Mouse (Mus musculus) bone marrow macrophage, adult 2 months (primary cell): ENCODE measurements around the gene Sec23ip. TPM values are rescaled to one million over a fixed set of nuclear protein-coding genes. Genes with fewer than 3 reads are reported as not detected.

Experiments used
- H3K27ac ChIP-seq: 2 replicates; pipeline ENCODE4 v1.5.1; 2012; ENCODE audit warnings: low read depth, low read length; ENCODE audit not compliant: insufficient read depth
- H3K4me1 ChIP-seq: 2 replicates; pipeline ENCODE4 v1.6.1; 2012; ENCODE audit warnings: low read length; ENCODE audit not compliant: control insufficient read depth, insufficient read depth
- H3K4me3 ChIP-seq: 2 replicates; pipeline ENCODE4 v1.5.1; 2012; ENCODE audit warnings: mild to moderate bottlenecking, low read length, moderate library complexity; ENCODE audit not compliant: insufficient read depth
- CTCF ChIP-seq: IDR thresholded peaks from 2 replicates; pipeline ENCODE4 v1.5.1; 2012; ENCODE audit warnings: low read depth, mild to moderate bottlenecking, low read length, moderate library complexity
- POLR2A ChIP-seq: IDR thresholded peaks from 2 replicates; pipeline ENCODE4 v1.6.1; 2012; ENCODE audit warnings: mild to moderate bottlenecking, low read depth, low read length, borderline replicate concordance
- polyA plus RNA-seq: library from polyadenylated mRNA; stranded (reverse); fragments of >200 nt; gene quantifications from 2 replicates; pipeline ENCODE4 v1.2.4, GENCODE M21; 2012; ENCODE audit not compliant: missing spikeins, insufficient read depth, insufficient read length

Sec23ip gene
- polyA plus RNA-seq, 1 experiment, result 22.0 TPM

GRCm38 (mm10) chr7:128739116-128739461 is 5.7 kb upstream of the Sec23ip start:
- peak overlapping the region; percentile 96 for H3K4me3 ChIP-seq
- H3K4me1 ChIP-seq, result peaks cover 18% of the 10 kb centered on the region
- TF ChIP-seq CTCF, result no peak
- TF ChIP-seq POLR2A, result no peak
- peak overlapping the region; percentile 87 for H3K27ac ChIP-seq

DNA sequence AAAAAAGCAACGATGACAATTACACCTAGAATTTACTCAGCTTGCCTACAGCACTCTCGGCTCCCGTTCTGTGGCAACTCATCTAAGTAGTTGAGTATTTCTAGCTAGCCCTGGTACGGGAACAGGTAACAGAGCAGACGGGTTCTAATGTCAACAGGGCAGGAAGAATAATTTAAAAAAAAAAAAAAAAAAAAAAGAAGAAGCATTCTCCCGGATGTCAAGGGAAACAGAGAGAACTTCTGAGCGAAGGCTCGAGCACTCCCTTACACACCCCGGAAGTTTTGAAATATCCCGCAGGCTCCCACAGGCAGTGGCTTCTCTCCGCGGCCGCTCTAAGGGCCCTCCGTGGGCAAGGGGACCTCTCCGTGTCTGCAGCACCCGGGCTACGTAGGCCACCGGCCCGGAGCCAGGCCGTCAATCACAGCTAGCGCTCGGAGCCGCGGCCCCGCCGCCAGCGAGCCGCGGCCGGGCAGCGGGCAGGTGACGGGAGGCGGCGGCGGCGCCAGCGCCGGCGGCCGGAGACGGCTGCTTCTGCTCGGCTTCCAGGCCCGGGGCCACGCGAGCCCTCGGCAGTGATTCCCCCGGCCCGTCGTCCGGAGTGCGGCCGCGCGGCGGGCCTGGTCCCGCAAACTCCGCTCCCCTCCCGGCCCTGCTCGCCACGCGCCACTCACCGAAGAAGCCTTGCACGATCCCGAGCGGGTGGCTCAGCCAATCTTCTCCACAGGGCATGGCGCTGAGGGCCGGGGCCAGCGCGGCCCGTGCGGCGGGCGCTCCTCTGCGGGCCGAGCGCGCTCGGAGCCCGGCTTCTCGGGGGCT is 5.1 kb upstream of the Sec23ip start:
- peaks cover 20% of the 10 kb centered on the region for H3K4me1 ChIP-seq
- peak overlapping the region; percentile 96 for H3K4me3 ChIP-seq
- TF ChIP-seq CTCF (no peak), POLR2A (no peak)
- peak overlapping the region; percentile 87 for H3K27ac ChIP-seq

- H3K4me3 ChIP-seq, result peak within 1 kb of the TSS; percentile 96
- peak within 1 kb of the TSS; percentile 87 for H3K27ac ChIP-seq
- TF ChIP-seq POLR2A, result no peak
- no peak for TF ChIP-seq CTCF
- peaks cover 20% of the 10 kb centered on the region for H3K4me1 ChIP-seq
These were observed 4.4 kb upstream of the Sec23ip start, which contains the start of gene Mcmbp for GRCm38 (mm10) chr7:128740334-128740733. TSS of gene Mcmbp (minus strand) at chr7:128740495.

- H3K27ac ChIP-seq, result peak overlapping the region; percentile 73
These were observed 845 bp upstream of the Sec23ip start for GRCm38 (mm10) chr7:128743898-128744297.

GRCm38 (mm10) chr7:128746151-128746550 is 1.4 kb downstream of the Sec23ip start:
- Histone ChIP-seq H3K27ac (no peak overlapping the region), H3K4me1 (peaks cover 26% of the 10 kb centered on the region), H3K4me3 (peak overlapping the region; percentile 78)
- TF ChIP-seq CTCF (no peak), POLR2A (no peak)

More at GRCm38 (mm10) chr7:128743898-128744297, 845 bp upstream of the Sec23ip start:
- Histone ChIP-seq H3K4me1 (peaks cover 26% of the 10 kb centered on the region), H3K4me3 (peak overlapping the region; percentile 78)
- TF ChIP-seq CTCF (no peak), POLR2A (no peak)

DNA sequence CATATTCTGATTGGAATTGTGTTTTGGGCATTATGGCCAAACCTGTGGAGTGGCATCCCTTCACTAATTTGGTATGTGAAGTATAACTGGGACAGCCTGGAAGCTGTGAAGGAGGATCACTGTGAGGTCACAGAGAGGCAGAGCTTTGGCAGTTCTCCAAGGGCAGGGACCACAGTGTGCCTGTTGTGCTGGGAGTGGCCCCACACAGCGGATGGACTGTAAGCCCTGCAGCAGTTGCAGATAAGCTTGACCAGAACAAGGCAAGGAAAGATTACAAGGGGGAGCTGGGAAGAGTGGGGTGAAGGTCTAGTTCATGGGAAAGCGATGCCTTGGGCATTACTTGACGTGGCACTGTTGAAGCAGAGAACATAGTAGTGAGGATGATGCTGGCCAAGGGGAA is 4.0 kb downstream of the Sec23ip start:
- TF ChIP-seq CTCF (no peak), POLR2A (no peak)
- Histone ChIP-seq H3K27ac (no peak overlapping the region), H3K4me3 (no peak overlapping the region), H3K4me1 (peaks cover 23% of the 10 kb centered on the region)

DNA sequence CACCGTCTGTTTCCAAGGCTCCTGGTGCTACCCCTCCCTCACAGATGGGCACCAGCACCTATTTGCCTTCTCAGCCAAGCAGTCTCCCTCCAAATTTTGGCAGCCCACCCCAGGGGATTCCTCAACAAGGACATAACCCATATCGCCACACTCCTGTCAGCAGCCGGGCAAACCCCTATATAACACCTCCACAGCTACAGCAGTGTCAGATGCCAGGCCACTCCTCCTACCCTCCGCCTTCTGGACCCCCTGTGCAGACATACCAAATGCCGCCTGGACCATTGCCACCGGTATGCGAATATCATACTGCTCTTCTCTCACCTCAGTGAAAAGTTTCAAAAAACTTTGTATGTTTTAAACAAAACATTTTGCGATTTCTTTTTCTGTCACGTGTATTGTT is 5.6 kb downstream of the Sec23ip start:
- Histone ChIP-seq H3K27ac (no peak overlapping the region), H3K4me3 (no peak overlapping the region), H3K4me1 (peaks cover 19% of the 10 kb centered on the region)
- TF ChIP-seq CTCF (no peak), POLR2A (no peak)

GRCm38 (mm10) chr7:128752012-128752411 is 7.3 kb downstream of the Sec23ip start:
- Histone ChIP-seq H3K27ac (no peak overlapping the region), H3K4me3 (no peak overlapping the region), H3K4me1 (peaks cover 13% of the 10 kb centered on the region)
- TF ChIP-seq POLR2A (no peak), CTCF (no peak)

GRCm38 (mm10) chr7:128755396-128755795 is 10.7 kb downstream of the Sec23ip start:
- no peak overlapping the region for H3K4me3 ChIP-seq
- H3K4me1 ChIP-seq, result no peaks in the 10 kb centered on the region
- TF ChIP-seq POLR2A, result no peak
- no peak for TF ChIP-seq CTCF
- no peak overlapping the region for H3K27ac ChIP-seq

DNA sequence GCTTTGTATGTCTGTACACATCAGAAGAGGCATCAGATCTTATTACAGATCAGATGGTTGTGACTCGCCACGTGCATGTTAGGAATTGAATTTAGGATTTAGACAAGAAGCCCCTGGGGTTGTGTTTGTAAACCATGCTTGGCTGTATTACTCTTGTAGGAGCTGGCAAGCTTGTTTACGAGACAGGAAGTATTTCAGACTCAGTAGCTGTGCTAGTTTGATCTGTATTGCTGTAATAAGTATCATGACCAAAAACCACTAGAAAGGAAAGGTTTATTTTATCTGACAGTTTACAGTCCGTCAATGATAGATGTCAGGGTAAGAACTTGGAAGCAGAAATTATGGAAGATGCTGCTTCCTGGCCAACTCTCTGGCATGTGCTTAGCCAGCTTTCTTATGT is 14.2 kb downstream of the Sec23ip start:
- Histone ChIP-seq H3K4me3 (no peak overlapping the region), H3K27ac (no peak overlapping the region), H3K4me1 (no peaks in the 10 kb centered on the region)
- TF ChIP-seq POLR2A (no peak), CTCF (no peak)

DNA sequence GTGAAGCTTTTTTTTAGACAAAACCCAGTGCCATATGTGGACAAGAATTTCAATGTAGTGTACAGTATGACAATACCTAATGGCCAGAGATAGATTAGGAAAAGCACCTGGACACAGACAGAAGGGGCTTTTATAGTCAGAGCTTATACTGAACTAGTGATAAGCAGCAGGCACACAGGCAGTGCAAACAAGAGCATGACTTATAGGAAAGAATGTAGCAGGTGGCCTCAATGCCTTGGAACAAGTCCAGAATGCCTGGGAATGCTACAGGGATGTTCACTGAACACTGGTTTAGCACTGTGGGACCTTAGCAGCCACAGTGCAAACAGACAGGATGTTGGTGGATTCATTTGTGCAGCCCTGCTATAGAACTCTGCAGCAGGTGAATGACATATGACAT is 22.0 kb downstream of the Sec23ip start:
- Histone ChIP-seq H3K27ac (no peak overlapping the region), H3K4me1 (no peaks in the 10 kb centered on the region), H3K4me3 (no peak overlapping the region)
- no peak for TF ChIP-seq CTCF
